Mouse (Mus musculus): ENCODE measurements at regions not wholly inside any gene's neighbourhood (a gene's known extent, or its start where the extent isn't known, plus 50 kb on each side); places are given as distances from the start of the nearest gene placed in this dataset.

GRCm38 (mm10) chr5:148454200-148454599, 54.5 kb upstream of the Slc7a1 start:
- no peak for DNase-seq

DNA sequence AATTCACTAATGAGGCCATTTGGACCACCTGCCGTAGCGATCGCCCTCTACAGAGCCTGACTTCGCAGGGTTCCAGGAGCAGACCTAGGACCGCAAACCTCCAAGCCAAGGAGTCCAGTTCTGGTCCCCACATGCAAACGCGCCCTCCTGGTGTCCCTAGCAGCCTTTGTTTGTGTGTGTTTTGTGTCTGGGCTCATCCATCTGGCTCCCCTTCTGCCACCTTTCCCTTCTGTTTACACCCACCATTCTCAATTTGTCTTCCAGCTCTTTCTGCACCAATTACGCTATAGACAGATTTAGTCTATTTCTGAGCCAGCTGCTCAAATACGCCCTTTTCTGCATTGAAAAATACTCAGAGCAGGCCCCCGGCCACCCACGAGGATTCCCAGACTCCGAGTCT, 54.1 kb upstream of the Slc7a1 start:
- DNase-seq, result peak; percentile 31

DNA sequence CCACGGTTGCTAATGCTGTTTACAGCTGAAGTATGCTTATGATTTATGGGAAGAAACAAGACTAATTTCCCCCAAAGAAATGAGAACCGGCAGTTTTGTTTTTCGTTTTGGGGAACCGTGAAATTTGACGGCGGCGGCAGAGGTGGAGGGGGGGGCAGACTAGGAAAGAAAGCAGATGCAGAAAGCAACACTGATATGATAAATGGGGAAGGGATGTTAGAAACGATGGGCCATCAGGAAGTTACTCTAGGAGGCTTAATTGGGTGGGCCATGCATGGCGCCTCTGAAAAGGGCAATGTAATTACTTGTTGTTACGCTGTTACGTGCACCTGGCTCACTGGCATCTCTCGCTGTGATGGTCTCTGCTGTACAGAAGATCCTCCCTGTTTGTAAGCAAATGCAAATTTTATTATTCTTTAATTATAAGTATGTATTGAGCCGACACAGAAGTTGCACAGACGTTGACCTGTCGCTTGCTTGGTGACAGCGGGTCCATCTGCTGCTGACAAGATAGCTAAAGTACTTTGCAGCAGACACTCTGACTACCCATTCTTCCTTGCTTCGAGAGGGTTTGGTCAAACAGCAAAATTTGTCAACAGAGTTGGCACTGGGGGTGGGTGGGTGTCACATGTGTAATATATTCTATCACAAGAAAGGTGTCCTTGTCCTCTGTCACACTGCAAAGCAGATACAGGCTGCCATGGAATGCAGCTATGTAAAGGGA, 53.4 kb upstream of the Slc7a1 start:
- DNase-seq, result no peak

DNA sequence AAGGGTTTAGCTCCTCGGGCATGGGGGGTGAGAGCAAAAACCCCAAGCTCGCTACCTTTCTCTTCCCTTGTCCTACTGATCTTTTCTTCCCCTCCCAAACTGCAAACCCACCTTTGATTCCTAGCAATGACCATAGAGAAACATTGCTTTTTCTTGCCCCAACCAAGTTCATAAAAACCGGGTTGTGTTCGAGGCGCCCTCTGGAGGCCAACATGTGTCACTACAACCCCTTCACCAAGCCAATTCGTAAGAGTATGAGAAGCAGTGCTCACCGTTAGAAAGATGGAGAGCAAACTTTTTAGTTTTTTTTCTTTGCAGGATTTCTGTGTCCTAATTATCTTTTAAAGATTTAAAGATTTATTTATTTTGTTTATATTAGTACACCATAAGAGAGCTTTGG, 52.1 kb upstream of the Slc7a1 start:
- DNase-seq, result peak; percentile 54

- DNase-seq, result peak; percentile 69
Measured at GRCm38 (mm10) chr5:148450924-148451323, 51.2 kb upstream of the Slc7a1 start.
